Mouse (Mus musculus) liver, embryonic 14.5 days (tissue): ENCODE results near the gene Scgb3a1.

Experiments used
- CTCF ChIP-seq: IDR thresholded peaks from 2 replicates; pipeline ENCODE4 v1.5.1; 2016; ENCODE audit warnings: antibody characterized with exemption, low read depth, control low read depth
- EP300 ChIP-seq: IDR thresholded peaks from 2 replicates; pipeline ENCODE4 v1.6.1; 2016; ENCODE audit warnings: antibody characterized with exemption, low read depth

- TF ChIP-seq CTCF (no peak), EP300 (no peak)
Observed at GRCm38 (mm10) chr11:49664262-49665140, 1.1 kb downstream of the Scgb3a1 start.
